Mouse (Mus musculus) lung, postnatal 14 days (tissue): ENCODE results near the gene Nox3.

ENCODE experiments used
- DNase-seq: peaks from one replicate; pipeline ENCODE4 v3.0.0; 2021

Gene Nox3

DNA sequence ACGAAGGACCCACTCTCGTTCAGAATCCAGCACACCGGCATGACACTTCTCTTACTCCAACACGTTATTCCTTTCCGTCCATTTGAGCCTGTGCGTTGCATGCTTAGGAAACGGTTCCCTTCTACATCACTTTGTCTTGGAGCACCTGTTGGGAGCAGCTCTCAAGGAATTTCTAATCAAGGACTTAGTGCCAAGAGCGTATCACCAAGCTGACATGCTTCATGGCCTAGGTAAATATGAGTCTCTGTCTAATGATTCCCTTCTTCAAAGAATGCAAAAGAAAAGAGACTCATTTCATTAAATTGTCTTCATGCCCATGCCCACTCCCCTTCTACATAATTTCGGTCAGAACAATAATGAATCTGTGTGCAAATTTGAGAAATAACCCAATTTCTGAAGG is at the start of gene Nox3:
Nox3 (minus strand) TSS at position 101 of the 400 bp plus-strand sequence.
- DNase-seq, result no peak

DNA sequence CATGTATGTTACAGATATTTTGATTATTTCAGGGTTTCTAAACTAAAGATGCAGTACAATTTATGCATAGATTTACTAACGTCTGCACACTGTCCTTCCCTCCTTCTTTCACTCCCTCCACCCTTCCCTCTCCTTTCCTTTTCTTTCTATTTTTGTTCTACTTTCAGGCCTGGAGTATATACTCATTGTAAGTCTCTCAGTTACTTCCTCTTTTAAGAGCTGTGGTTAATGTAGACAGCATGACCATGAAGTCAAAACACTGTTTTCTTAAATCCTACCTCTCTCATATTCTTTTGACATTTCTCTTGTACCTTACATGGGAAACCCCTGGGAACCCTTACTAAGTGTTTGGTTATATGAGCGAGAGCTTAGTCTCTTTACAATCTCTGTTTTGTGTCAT is 48.3 kb upstream of the Nox3 start:
- DNase-seq, result no peak

DNA sequence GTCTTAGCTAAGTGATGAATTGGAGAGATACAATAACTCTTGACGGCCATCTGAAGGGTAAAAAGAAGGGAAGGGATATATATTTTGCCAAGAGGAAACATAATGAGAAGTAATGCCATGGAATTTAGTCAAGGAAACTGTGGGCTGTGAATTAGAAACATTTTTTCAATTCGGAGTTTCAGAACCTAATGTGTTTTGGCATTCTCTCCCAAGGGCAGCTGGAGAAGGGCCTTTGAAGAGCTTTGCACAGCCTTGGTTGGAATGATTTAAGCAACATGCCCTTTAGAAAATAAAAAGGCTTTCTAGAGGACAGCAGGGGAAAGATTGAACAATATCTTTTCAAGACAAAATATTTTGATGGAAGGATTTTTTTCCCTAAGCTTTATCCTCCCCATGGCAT is 40.9 kb upstream of the Nox3 start:
- peak; percentile 1 for DNase-seq

DNA sequence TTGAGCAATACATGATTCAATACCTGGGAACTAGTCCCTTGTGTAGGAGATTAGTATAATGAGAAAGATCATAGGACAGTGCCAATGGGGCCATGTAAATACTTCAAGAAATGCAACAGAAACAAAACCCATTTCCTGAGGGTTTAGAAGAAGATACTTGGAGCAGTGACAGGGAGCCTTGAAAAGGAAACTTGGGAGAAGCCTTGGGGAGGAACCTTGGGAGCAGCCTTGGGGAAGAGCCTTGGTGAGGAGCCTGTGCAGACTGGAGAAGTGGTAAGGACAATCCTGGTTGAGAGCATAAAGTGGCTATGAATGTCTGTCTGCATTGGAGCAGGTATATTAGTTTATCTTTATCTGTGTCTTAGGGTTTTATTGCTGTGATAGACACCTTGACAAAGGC is 38.2 kb upstream of the Nox3 start:
- no peak for DNase-seq

DNA sequence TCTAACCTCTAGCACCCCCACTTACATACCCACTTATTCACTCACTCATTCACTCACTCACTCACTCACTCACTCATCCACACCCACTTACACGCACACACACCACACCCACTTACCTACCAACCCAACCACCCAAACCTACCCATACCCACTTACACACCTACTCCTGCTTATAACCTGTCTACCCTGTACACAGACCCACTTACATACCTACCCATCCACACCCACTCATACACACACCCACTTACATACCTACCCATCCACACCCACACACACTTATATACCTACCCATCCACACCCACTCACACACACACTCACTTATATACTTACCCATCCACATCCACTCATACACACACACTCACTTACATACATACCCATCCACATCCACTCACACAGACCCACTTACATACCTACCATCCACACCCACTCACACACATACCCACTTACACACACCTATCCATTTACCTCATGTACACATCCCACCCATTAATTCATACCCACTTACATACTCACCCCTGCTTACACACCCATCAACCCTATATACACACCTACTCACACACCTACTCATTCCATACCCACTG is 9.4 kb upstream of the Nox3 start:
- no peak for DNase-seq

DNA sequence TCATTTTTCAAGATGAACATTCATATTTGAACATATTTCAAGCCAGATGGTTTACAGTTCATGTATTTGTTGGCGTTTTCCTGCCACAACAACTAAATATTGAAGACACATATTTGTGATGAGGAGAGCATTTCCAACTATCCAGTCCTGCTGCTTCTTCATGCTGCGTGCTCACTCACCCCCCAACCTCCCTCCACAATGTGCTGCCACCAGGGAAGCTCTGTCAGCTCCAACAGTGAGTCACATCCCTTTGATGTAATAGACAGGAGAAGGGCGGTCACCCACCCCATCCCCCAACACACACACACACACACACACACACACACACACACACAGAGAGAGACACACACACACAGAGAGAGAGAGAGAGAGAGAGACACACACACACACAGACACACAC is 6.3 kb upstream of the Nox3 start:
- DNase-seq, result no peak

DNA sequence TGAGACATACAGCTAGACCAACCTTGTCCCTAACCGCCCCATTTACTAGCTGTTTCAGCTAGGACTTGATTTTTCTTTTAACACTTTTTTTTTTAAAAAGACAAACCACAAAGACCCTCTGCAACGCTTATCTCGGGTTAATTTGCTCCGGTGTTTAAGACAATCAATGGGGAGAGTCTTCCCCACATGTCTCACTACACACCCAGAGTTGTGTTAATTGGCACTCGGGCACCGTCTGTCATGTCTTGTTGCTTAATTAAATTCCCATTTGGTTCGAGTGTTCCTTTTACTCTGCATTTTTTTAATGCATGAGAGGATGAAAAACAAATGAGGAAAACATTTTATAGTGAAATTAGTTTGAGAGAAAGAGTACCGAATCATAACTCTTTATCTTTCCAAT is 3.2 kb downstream of the Nox3 start:
- DNase-seq, result no peak

DNA sequence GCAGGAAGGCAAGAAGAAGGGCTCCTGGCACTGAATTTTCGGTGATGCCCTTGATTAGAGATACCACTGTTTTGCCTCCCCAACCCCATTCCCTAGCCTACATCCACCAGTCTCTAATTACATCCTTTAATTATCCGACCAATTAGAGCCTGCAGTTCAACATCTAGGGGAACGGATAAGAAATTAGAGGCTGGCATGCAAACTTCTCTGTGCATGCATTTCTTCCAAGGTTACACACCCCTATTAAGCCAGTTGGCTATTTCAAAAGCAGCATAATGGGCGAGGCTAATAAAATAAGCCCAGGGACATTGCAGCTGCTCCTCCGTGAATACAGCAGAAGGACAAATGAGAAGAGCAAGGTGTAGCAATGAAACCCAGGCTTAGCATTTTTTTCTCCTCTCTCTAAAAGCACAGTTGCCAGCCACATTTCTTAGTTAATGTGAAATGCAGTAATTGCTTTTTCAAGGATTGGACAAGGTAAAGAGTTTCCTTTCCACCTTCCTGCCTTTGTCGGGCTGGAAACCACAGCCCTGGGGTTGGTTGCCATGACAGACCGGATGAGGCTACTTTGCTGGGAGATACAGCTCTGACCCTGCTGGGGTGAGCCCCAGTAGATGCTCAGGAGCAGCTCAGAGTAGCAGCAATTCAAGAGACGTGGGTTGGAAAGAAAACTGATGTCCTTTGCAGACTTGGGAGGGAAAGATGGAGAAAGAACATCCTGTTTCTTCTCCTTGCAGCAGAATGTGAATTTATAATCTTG is 5.4 kb downstream of the Nox3 start:
- no peak for DNase-seq

DNA sequence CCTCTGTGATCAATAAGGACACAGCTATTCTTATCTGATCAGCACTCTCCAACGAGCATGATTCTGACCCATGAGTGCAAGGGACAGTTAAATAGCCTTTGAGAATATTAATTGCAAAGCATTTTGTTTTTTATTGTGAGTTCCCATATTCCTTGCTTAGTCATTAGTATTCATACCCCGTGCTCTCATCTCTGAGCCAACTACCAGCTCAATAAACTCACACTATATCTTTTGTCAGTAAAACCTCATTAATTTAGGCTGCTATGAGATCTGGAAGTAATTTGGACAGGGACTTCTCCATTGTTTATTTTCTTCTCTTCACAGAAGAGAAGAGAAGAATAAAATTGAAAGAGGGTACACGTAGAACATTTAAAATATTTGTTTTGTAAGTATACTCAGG is 12.4 kb downstream of the Nox3 start:
- no peak for DNase-seq

DNA sequence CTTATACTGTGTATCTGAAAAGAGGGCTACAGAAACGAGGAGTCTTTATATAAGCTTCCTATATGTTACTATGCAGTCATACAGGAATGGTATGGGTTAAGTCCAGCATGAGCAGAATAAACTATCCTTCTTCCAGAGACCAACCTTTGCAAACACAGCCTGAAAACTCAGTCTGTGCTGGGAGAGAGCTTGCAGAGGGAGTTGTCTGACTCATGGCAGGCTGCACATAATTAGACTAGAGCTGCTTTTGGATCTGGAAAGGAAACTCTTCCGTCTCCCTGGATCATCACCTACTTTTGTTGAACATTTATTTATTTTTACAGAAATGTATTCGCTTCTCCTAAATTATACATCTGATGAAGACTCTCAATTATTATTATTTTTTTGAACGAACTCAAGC is 26.8 kb downstream of the Nox3 start:
- no peak for DNase-seq

DNA sequence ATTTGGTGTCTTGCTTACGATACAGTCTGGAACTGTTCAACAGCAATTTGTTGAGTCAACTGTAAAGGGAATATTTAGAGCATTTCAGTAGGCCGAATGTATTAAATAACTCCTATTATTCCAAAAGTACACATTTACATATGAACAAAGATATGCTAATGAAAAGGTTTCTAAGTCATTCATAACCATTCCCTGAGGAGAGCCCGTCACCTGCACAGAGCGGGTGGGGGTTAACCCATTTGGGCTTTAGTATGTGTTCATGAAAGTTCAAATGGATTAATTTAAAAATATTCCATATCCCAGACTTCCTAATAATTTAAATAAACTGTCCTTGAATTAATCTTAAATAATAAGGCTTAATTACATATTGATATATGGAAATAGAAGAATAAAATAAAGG is 28.8 kb downstream of the Nox3 start:
- no peak for DNase-seq

DNA sequence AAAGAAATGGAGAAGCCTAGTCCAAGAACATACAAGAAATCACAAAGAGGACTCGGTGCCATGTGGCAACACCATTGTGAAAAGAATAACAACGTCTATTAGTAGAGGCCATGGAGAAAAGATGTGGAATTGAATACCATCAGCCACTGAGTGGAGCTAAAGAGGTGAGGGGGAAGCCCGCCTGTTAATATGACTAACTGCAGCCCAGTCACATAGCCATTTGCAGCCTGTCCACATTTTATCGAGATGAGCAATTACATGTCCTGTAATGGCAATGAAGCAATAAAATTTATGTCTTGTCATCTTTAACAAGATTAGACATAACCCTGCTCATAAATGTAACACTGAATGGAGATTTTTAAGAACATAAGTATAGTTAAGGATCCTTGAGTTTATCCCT is 30.7 kb downstream of the Nox3 start:
- DNase-seq, result no peak

DNA sequence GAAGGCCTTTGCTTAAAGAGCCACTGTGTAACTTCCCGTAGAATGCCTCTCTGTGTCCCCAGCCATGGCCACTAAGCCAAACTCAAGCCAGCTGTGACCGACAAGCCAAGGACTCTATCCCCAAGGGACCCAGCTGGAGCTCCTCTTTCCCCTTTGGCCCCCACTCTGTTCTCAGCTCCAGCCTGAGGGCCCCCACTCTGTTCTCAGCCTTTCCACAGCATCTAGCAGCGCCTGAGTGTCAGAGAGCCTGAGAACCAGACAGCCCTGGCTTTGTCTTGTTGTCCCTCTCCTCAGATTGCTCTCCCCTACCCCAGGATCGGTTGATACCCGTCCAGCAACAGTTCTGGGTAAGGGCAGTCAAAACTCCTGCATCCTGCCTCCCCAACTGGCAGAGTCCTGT is 36.6 kb downstream of the Nox3 start:
- peak; percentile 4 for DNase-seq

DNA sequence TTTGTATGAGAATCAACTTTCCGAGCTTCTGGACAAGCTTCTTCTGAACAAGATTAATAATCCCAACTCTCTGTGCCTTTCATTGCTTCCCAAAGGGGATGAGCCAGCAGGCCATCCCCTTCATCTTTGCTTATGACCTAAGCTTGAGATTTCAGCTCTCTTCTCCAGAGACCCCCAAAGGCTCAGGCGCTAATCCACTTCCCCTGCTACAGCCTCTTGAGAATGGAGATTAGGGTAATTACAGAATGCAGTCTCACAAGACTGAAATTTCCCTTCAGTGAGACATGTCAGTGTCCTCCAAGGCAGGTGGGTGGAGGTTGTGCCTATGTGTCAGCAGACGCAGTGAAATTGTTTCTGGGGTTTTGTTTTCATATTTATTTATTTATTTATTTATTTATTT is 45.7 kb downstream of the Nox3 start:
- no peak for DNase-seq

DNA sequence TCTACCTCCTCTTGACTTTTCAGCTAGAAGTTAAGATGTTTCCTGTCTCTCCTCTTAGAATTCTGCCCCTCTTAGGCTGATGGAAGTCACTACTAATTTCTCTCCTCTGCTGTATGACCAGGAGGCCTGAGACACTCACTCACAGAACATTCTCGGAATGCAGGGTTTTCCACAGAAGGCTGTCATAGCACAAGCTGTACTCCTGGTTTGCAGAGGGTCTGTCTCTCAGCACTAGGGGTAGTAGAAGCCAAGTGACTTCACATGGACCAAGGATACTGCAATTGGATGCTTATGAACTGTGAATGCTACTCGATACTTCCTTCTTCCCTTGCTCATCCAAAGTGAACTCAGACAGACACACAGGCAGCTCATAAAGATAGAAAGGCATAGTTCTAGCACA is 52.5 kb downstream of the Nox3 start:
- no peak for DNase-seq

DNA sequence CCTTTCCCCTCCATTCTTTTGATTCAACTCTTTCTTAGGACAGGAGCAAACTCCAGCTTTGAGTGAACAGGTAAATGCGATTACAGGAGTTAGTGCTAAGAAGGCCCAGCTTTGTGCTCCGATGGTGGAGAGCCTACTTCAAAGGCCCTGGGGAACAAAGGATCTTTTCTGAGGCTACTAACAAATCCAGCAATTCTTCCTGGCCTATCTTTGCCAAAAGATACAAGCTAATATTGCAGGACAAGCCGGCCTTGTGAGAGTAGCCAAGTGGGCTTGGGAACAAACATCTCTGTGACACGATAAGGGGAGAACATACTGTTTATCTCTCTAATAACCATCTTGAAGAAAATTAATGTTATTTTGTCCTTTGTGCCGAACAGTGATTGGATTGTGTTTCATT is 54.6 kb downstream of the Nox3 start:
- DNase-seq, result no peak

DNA sequence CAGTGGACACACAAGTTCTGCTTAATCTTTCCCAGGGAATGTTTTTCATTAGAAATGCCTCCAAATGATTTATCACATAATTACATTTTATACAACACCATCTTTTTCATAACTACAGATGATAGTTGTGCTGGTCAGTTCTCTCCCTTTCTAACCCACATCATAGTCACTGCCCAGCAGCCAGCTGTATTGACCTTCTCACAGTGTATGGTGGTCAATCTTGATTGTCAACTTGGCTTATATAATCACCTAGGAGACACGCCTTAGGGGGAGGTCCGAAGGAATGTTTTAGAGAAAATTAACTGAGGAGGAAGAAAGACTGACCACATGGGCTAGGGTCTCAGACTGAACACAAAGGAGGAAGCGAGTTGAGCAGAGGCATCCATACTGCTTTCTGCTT is 57.3 kb downstream of the Nox3 start:
- DNase-seq, result no peak

DNA sequence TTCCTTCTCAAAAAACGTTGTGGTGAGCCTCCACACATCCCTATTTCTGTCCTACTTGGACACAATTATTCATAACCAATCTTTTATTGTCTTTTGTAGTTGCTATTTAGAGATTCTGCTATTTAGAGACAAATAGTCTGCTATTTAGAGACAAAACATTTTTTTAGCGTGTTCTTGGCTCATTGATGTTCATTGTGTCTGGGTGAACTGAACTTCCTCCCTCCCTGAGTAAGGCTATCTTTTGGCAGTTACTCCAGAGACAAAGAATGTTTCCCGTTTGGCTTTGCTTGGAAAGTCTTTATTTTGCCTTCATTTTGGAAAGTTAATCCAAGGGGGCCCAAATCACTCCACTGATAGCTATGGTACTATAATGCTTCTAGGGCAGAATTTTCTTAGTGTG is 63.6 kb downstream of the Nox3 start:
- no peak for DNase-seq

DNA sequence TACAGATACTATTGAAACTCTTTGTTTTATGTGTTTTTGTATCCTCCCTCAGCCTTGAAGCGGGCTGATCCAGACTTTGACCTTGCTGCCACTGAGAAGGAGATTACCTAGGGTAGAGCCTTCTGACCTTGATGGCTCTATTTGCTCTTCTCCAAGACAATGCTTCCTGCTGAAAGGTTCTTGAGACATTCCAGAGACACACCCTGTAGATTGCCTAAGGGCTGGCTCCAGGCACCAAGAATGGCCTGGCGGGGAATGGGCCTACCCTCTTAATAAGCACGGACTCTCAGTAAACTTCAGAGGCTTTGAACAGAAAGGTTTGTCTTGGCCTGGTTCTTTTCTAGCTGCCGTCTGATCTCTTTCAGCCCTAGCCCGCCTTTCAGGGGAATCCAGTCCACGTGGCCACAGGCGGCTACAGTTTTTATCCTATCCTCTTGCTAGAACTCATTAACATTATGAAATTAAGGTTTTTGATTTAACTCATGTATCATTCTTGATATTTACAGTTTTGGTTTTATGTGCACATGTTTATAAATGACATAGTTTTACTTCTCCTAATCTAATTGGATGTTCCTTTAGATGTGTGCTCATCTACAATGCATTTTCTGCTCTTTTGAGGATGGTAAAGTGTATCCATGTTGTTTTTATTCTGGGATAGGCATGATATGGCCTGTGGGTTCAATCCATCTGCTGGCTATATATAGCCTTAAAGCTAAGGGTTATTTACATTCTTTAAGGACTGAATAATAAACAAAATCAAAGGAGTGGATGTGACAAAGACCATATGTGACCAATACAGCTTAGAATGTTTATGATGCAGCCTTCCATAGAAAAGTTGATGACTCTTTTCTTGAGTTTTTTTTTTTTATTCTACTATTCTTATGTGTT is 79.5 kb downstream of the Nox3 start:
- no peak for DNase-seq

DNA sequence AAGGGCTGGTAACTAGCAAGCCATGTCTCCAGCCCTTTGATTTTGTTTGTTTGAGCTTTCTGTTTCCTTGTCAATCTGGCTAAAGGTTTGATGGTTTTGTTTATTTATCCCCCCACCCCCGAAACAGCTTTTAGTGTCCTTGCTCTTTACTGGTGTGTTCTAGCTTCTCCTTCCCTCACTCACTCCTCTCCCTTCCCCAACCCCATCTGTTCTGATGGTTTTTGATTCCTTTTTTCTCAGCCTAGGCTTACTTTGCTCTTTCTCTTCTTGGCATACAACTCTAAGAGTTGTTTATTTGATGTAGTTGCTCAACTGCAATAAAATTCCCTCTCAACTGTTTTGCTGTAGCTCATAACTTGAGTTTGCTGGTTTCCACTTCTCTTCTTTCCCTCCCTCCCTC is 80.5 kb downstream of the Nox3 start:
- no peak for DNase-seq

DNA sequence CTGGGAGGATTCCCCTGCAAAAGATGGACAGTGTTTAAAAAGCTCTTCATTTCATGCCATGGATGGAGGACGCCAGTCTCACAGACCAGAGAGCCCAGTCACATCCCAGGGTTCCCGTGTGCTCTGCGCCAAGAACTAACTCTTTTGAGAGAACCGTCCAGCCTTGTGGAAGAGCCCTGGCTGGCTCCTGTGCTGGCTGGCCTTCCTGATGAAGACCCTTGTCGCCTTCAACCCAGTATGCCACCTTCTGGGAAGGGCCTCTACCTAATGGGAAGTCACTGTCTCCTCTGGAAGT is 84.3 kb downstream of the Nox3 start:
- DNase-seq, result no peak

DNA sequence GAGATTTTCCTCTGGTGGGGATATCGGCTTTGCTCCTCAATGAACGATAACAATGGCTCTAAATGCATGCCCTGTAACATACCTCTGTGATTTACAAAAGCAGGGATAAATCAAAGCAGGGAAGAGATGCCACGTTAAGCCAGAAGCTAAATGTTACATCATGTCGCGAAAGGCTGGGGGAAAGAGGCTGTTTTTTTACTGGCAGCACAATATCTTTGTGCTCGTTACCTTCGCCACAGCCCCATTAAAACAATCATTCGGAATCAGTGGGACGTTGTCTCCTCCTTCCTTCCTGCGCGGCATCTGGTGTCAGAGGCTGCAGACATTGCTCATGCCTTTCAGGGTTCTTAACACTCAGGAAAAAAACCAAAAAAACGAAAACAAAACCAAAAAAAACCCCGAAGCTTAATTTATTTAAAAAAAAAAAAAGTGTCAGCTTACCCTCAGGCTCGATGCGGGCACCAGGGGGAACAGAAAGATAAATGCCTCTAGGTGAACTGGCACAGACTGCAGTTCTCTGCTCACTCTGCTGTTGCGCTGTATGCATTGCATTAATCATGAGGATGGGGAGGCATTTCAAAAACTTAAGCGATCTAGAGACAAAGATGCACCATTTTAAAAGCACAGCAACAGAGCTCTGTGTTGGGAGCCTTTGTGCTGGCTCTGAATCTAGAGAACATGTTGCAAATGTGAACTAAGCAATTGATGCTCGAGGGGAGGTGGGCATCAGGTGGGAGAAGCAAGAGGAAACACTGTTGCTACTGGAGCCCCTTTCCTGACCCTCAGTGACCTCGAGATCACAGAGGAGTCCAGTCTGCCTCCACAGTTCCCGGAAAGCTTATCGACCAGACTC is 84.9 kb downstream of the Nox3 start:
- DNase-seq, result no peak

DNA sequence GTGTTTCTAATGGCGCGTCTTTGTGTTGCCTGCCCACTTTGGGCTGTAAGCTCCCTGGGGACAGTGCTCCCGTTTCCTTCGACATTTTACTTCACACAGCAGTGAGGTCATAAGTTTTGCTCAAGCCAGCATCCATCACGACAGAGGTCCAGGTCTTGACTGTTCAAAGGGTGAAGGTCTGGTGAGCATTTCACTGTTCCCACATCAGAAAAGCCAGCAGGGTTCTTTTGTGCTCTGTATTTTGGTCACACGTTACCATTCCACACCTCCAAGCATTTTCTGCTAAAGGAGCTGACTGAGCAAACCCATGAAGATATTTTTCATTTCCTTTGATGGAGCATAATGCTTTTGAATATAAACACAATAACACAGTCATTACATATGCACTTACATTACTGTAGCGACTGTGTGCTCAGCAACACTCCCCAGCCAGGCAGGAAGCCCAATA is 85.7 kb downstream of the Nox3 start:
- no peak for DNase-seq
